Mouse (Mus musculus) right cerebral cortex, postnatal 36 days (tissue): ENCODE measurements around the gene Gm20716.
"Not testable (repeated sequence)": the region's sequence is repeated elsewhere in the genome, so short reads cannot be mapped to it uniquely, and the experiment has no call there.

Experiments used
- DNase-seq, 2 experiments: peaks; one replicate each; pipeline ENCODE4 v3.0.0; 2022; ENCODE audit warnings: low spot score in 2 of 2, mixed read lengths in 1 of 2

The Gm20716 gene

DNA sequence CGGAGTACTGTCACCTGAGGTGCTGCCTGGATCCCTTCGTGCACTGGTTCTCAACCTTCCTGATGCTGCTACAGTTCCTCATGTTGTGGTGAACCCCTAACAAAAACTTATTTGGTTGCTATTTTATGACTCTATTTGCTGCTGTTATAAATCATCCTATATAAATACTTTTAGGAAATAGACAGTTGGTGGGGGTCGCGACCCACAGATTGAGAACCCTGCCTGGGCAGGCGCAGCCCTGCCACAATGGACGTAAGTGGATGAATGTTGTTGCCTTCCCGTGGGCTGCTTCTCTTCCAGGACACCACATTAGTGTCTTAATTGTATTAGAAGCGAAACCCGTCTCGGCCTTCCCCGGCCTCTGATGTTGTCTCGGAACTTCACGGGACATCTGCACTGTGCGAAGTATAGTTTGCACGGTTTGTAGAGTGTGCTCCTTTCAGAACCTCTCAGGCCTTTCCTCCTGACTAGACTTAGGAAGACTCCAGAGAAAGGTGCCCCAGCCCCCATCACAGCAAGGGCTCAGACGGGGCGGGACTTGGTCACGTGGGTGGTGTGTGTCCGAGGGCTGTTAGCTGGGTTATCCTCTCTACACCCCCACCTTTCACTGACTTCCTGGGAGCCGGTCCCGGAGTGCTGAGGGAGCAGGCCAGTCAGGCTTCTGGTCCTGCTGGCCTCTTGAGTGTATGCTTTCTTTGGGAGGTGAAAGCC is 63.3 kb downstream of the Gm20716 start:
- DNase-seq, result no peak

DNA sequence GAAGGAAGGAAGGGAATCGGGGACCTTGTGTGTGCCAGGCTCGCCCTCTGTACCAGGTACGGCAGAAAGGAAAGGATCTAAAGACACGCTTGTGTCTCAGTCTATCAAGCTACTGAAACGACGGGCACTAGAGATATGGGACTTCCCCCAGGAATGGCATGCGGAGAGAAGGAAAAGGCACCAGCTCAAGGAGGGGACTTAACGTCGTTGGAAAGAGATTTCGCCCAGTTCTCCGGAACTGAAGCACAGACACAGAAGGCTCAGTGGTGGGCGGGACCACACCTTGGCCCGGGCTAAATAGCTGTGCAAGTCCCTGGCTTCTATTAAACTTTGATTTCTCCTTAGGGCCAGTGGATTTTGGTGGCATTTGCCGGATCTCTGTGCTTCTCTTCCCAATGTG is 68.2 kb downstream of the Gm20716 start:
- DNase-seq, result no peak

GRCm38 (mm10) chr2:168161514-168161971 is 68.6 kb downstream of the Gm20716 start:
- no peak for DNase-seq

DNA sequence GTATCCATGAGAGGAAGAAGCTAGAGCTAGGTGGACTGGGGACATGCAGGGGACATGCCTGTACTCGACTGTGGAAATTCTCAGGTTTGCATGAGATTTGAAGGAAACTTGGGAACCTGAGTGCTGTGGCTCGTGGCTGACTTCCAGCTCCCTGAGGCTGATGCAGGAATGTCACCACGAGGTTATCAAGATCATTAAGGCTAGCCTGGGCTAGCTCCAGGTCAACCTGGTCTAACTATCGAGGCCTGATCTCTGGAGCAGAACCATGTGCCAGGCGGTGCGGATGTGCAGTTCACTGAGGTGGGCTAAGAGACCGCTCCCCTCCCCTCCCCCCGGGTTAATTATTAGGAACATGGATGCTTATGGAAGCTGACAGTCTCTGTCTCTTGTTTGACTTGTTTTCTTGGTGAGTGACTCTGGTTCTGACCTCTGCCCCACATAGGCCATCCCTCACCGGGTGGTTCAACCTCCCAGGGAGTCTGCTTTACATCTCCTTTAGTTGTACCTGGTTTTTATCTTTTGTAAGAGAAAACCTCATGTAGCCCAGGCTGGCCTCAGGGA is 69.7 kb downstream of the Gm20716 start:
- DNase-seq, result no peak

DNA sequence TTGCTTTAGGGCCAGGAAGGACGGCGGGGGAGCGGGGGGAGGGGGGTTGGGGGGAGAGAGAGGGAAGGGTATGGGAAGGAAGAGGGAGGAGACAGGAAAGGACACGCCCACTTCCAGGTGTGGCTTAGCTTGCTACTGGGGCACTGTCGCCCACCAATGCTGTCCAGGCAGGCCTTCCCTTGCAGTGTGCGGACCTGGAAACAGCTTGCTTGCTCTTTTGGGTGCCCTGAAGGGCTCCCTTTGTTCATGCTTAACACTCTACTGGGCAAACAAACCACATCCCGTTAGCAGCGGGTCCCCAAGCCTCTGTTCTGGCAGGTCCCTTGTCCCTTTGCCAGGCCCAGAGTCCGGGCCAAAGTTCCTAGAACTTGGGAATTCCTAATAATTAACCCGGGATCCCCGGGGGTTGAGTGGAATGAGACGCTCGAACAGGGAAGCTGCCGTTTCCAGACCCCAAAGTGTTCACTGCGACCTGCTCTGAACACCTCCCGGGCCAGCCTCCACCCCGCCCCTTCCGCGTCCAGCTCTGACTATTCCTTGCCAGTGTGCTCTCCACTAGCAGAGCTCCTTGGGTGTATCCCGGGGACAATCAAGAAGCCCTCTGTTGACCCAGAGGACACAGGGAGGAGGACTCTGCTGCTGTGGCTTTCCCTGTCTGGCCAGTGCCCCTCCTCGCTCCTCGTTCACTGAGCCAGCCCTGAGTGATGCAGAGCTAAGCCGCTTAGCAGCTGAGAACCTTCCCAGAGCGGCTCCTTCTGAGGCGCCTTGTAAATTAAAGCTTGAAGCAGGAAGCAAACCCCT is 71.1 kb downstream of the Gm20716 start:
- no peak for DNase-seq

GRCm38 (mm10) chr2:168157974-168158373 is 72.2 kb downstream of the Gm20716 start:
- not testable (repeated sequence) for DNase-seq

- DNase-seq, result no peak
Measured at GRCm38 (mm10) chr2:168156361-168156760, 73.8 kb downstream of the Gm20716 start.

DNA sequence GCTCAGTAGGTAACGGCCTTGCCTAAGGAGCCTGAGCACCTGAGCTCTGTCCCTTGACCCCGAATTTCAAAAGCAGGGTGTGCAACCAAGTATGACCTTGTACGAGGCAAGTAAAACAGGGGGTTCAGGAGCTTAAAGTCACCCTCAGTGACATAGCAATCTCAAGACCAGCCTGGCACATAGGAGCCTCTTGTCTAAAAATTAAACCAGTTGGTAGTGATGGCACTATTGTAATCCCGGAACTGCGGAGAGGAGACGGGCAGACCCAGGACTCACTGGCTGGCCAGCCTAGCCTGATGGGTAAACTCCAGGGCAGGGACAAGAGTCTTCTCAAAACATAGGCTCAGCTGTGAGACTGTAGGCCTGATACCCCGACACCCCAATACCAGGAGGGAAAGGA is 74.5 kb downstream of the Gm20716 start:
- DNase-seq, result no peak

DNA sequence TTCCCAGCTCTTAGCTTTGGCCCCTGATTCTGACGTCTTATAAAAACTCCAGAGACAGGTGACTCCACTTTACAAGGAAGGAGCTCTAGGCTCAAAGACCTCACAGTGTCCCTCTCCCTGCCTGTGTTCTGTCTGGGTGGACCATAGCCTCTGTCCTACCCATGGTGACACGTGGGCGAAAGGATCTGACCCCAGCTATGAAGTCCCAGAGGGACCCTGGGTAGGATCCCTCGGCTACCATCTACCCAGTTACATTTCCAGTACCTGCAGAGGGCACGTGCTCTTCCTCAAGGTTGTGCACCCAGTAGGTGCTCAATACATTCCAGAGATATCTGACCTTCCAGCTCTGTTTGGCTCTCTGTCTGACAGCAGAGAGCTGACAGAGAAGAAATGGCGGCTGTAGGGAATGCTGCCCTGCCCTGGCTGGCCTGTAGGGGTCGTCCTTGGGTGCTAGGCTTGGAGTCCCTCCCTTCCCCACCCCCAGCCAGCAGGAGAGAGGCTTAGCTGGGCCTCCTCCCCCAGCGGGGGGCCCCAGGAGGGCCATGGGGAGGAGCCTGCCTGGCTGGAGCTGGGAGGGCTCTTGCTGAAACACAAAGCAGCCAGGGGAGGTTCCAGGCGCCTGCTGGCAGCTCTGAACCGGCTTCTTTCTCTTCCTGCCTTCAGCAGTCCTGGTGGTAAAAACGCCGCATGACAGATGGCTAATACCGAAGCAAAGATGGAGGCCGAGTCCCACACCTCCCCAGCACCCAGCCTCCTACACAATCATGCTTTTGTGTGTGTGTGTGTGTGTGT is 75.9 kb downstream of the Gm20716 start:
- peak; percentile 32 for DNase-seq

- no peak for DNase-seq
Measured at GRCm38 (mm10) chr2:168149241-168149640, 80.9 kb downstream of the Gm20716 start.

DNA sequence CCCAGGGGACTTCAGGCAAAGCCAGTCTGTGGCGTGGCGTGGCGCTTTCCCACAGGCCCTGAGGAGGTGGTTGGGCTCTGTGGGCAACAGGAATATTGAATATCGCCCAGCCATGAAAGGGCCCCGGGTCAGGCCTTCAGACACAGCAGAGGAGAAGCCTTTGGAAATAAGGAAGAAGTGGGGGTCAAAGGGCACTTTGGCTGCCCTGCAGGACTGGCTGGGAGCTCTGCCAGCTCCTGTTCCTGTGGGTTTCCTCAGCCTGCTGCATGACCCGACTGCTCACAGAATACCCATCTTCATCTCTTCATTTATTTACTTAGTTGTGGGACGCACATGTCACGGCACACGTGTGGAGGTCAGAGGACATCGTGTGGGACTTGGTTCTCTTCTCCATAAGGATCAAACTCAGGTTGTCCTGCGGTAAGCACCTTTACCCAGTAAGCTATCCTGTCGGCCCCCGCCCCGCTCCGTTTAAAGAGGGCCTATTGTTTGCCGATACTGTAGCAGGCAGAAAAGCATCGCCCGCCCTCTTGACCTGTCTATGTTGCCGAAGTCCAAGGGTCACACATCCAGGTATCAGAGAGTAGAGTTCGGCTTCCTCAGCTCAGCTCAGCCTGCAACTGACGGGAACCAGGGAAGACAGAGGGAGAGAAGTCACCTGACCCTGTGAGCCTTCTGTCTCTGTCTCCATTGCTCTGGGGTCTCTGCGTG is 82.3 kb downstream of the Gm20716 start:
- DNase-seq, result no peak

- DNase-seq, result no peak
Measured at GRCm38 (mm10) chr2:168145437-168145836, 84.7 kb downstream of the Gm20716 start.

DNA sequence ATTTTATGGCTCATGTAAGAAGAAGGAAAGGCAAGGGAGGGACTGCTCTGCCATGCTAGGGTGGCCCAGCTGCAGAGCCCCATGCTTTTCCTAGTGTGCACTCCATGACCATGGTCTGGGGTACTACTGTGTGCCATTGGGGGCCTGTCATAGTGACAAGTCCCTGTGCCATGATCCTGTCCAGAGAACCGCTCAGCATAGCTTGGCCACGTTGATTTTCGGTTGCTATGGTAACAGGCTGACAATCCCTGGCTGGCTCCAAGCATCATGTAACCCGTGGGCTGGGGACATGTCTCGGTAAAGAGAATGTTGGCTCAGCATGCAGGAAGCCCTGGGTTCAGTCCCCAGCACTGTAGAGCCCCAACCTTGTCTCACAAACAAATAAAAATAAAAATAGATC is 86.4 kb downstream of the Gm20716 start:
- DNase-seq, result no peak

DNA sequence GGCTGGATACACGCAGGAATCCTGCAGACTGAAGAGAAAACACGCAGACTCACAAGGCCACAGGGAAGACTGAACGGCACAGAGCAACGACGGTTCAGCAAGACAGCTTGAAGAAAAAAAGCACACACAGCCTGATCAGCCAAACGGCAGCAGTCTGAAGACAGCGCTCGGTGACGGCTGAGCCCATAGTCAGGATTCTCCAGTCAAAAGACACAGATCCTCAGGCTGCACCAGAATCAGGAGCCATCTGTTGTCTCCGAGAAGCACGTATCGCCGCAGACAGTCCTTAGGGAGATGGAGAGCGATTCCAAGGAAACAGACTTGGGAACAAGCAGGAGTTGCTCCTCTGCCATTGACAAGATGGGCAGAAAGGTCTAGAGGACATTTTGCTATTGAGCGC is 93.0 kb downstream of the Gm20716 start:
- peak in 1 of 2 experiments; percentile 41 for DNase-seq
